Mouse (Mus musculus) hindbrain, embryonic 14.5 days (tissue): ENCODE measurements around the gene Naaladl2. TPM values are rescaled to one million over a fixed set of nuclear protein-coding genes. Genes with fewer than 3 reads are reported as not detected.
A peak's percentile ranks its signal among the peaks of the same experiment; 100 is the strongest.

Experiments
- ATAC-seq: fragments of 200-750 bp; cut with Nextera tagmentation; 2 replicates; pipeline ENCODE4 v1.8.0; 2017; ENCODE audit warnings: moderate number of reproducible peaks, mild to moderate bottlenecking, moderate TSS enrichment, moderate library complexity; ENCODE audit not compliant: low FRiP score
- DNase-seq: peaks from one replicate; pipeline ENCODE4 v3.0.0-alpha.2; 2015; ENCODE audit warnings: low spot score
- H3K27ac ChIP-seq: fragments of 300-500 bp; sonication (generic); 2 replicates; pipeline ENCODE4 v1.5.1; 2014; ENCODE audit warnings: mild to moderate bottlenecking, moderate library complexity
- H3K27me3 ChIP-seq: fragments of 300-500 bp; sonication (generic); 2 replicates; pipeline ENCODE4 v1.6.1; 2014; ENCODE audit warnings: mild to moderate bottlenecking, low read length, mixed read lengths; ENCODE audit not compliant: control insufficient read depth, insufficient read depth
- H3K36me3 ChIP-seq: fragments of 300-500 bp; sonication (generic); replicated peaks from 2 replicates; pipeline ENCODE4 v1.6.1; 2014; ENCODE audit not compliant: control insufficient read depth, insufficient read depth
- H3K4me1 ChIP-seq: fragments of 300-500 bp; sonication (generic); replicated peaks from 2 replicates; pipeline ENCODE4 v1.6.1; 2014; ENCODE audit warnings: antibody characterized with exemption, low read length, mixed read lengths; ENCODE audit not compliant: control insufficient read depth, insufficient read depth
- H3K4me2 ChIP-seq: fragments of 300-500 bp; sonication (generic); replicated peaks from 2 replicates; pipeline ENCODE4 v1.6.1; 2014; ENCODE audit warnings: mild to moderate bottlenecking, moderate library complexity
- H3K4me3 ChIP-seq: fragments of 300-500 bp; sonication (generic); replicated peaks from 2 replicates; pipeline ENCODE4 v1.5.1; 2014; ENCODE audit warnings: mild to moderate bottlenecking, low read length
- H3K9ac ChIP-seq: fragments of 300-500 bp; sonication (generic); 2 replicates; pipeline ENCODE4 v1.6.1; 2014
- H3K9me3 ChIP-seq: fragments of 300-500 bp; sonication (generic); 2 replicates; pipeline ENCODE4 v1.6.1; 2016; ENCODE audit warnings: low read length; ENCODE audit not compliant: control insufficient read depth
- WGBS: fragments of 180-500 bp; shearing (Covaris S2); extraction: QIAGEN DNeasy Blood & Tissue Kit; methylation state at CpG from one replicate; pipeline ENCODE4 v1.1.7; 2014; 5-methylcytosine and 5-hydroxymethylcytosine counted together
- polyA plus RNA-seq: library from polyadenylated mRNA; unstranded; fragments of >200 nt; fragmentation: Nextera tagmentation; extraction: Ambion mirVana; gene quantifications from 2 replicates; pipeline ENCODE4 v1.2.1, GENCODE M21; 2014

The Naaladl2 gene
- polyA plus RNA-seq, 1 experiment from 2014 or later, result 0.63 TPM

DNA sequence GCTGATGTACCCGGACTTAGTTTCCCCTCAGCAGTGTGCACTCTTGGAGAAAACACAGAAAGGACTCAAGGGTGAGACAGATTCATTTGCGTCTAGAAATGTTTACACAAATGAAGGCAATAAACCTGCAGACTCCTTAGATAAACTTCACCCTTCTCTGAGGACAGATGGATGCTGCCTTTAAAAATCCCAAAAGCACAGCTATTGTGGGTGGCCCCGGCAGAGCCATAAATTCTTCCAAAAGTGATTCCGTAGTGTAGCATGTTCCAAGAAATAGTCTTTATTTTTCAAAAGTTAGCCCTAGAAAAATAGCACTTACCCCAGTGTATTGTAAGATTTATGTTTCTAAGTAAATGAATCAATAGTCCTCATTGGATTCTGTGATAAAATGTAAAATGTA is 31.0 kb downstream of the Naaladl2 start:
- Histone ChIP-seq H3K4me3 (no peak overlapping the region), H3K9me3 (no peaks in the 10 kb centered on the region), H3K9ac (no peak overlapping the region), H3K27ac (no peak overlapping the region), H3K36me3 (no peaks in the 10 kb centered on the region), H3K4me2 (no peak overlapping the region), H3K4me1 (no peaks in the 10 kb centered on the region), H3K27me3 (no peaks in the 10 kb centered on the region)
- 90% methylated on average over 4 of the region's 4 CpGs for WGBS
- ATAC-seq (no peak), DNase-seq (no peak)

DNA sequence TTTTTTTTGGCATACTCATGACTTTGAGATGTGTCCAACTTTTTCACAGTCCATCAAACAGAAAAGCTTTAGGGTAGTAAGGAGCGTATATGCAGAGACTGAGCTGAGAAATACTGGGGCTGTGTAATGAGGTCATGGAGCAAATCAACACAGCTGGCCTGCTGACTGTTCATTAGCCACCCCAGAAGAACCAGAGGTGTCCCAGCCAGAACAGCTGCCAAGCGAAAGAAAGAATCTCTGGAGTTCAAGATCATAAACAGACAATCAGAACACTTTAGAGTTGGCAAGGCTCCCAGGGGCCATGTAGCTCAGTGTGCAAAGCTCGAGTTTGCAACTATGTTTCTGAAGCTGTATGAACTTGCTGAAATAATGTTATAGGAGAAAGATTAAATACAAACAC is 35.1 kb downstream of the Naaladl2 start:
- Histone ChIP-seq H3K9me3 (no peaks in the 10 kb centered on the region), H3K9ac (no peak overlapping the region), H3K4me2 (no peak overlapping the region), H3K4me3 (no peak overlapping the region), H3K4me1 (no peaks in the 10 kb centered on the region), H3K27me3 (no peaks in the 10 kb centered on the region), H3K27ac (no peak overlapping the region), H3K36me3 (no peaks in the 10 kb centered on the region)
- ATAC-seq, result peak; percentile 77
- peak; percentile 46 for DNase-seq
- 58% methylated on average over 3 of the region's 3 CpGs for WGBS

DNA sequence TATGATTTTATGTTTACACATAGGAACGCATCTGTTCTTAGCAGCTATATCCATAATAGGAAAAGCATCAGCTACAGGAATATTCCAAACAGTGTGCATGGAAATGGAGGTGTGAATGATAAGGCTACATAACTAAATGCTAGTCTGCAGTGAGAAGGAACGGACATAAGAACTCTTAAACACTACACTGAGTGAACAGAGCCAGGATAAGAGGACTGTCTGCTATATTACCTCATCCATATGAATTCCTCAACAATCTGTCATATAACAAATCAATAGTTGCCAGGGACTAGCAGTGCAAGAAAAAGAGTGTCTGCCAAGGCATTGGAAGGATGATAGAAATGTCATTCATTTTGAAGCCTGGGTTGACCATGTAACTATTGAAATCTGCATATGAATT is 51.1 kb downstream of the Naaladl2 start:
- no peak overlapping the region for H3K4me2 ChIP-seq
- ATAC-seq, result no peak
- H3K4me3 ChIP-seq, result no peak overlapping the region
- H3K4me1 ChIP-seq, result no peaks in the 10 kb centered on the region
- no peaks in the 10 kb centered on the region for H3K27me3 ChIP-seq
- H3K27ac ChIP-seq, result no peak overlapping the region
- no peak overlapping the region for H3K9ac ChIP-seq
- no peaks in the 10 kb centered on the region for H3K36me3 ChIP-seq
- 82% methylated on average over 2 of the region's 2 CpGs for WGBS
- no peaks in the 10 kb centered on the region for H3K9me3 ChIP-seq
- no peak for DNase-seq

DNA sequence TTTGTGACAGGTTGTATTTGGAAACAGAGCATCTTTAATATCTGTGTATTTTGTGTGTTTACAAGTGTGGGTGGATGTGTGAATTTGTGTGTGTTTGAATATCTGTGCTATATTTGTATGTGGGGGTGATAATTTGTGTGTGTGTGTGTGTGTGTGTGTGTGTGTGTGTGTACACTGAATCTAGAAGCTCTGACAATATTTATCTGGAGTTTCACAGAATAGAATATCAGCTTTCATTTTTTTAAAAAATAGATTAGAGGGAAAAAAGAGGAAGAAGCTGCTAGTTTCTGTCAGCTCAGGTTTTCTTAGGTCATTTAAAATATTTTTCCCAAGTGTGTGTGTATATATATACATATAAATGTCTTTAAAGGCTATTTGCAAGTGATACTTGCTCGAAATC is 68.3 kb downstream of the Naaladl2 start:
- H3K4me3 ChIP-seq, result no peak overlapping the region
- DNase-seq, result no peak
- no peak overlapping the region for H3K9ac ChIP-seq
- H3K4me2 ChIP-seq, result no peak overlapping the region
- H3K4me1 ChIP-seq, result no peaks in the 10 kb centered on the region
- H3K27me3 ChIP-seq, result no peaks in the 10 kb centered on the region
- no peak for ATAC-seq
- no peaks in the 10 kb centered on the region for H3K36me3 ChIP-seq
- WGBS, result 92% methylated on average over 1 of the region's 1 CpGs
- H3K9me3 ChIP-seq, result no peaks in the 10 kb centered on the region
- no peak overlapping the region for H3K27ac ChIP-seq

DNA sequence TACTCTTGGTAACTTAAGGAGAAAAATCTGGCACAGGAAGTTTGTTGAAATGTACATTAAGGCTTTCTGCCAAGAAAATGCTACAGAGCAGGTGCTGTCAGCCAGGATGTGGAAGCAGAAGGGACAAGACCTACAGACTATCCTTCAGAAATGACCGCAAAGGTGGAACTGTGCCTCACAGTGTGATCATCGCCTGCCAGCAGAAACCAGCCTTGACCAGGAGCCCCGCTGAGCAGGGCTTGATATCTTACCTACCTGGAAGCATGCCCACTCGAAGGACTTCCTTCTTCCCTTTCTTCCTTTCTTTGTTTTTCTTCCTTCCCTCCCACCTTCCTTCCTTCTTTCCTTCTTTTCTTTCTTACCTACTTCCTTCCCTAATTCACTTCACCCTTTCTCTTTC is 69.8 kb downstream of the Naaladl2 start:
- no peak overlapping the region for H3K9ac ChIP-seq
- H3K27me3 ChIP-seq, result no peaks in the 10 kb centered on the region
- no peak overlapping the region for H3K4me2 ChIP-seq
- no peak for ATAC-seq
- 61% methylated on average over 4 of the region's 4 CpGs for WGBS
- no peak overlapping the region for H3K27ac ChIP-seq
- no peak overlapping the region for H3K4me3 ChIP-seq
- no peak for DNase-seq
- no peaks in the 10 kb centered on the region for H3K4me1 ChIP-seq
- no peaks in the 10 kb centered on the region for H3K36me3 ChIP-seq
- no peaks in the 10 kb centered on the region for H3K9me3 ChIP-seq

DNA sequence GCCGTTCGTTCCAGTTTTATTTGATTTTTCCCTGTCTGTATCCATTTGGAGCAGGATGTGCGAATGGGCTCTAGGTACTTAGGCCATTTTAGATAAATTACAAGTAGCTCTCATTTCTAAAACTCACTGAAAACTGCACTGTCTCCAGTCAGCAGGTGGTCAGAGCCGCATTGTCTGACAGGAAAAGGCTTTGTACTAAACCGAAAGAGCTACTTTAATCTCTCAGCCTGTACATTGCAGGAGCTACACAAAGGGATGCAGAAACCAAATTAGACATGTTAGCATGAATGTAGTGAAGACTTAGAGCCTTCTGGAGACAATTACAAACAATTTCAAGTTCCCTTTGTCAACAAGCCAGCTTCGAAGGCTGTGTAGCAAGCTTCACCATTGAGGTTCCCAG is 70.2 kb downstream of the Naaladl2 start:
- Histone ChIP-seq H3K9me3 (no peaks in the 10 kb centered on the region), H3K4me3 (no peak overlapping the region), H3K36me3 (no peaks in the 10 kb centered on the region), H3K27ac (no peak overlapping the region), H3K27me3 (no peaks in the 10 kb centered on the region), H3K9ac (no peak overlapping the region), H3K4me2 (no peak overlapping the region), H3K4me1 (no peaks in the 10 kb centered on the region)
- no peak for DNase-seq
- no peak for ATAC-seq
- 44% methylated on average over 6 of the region's 6 CpGs for WGBS

DNA sequence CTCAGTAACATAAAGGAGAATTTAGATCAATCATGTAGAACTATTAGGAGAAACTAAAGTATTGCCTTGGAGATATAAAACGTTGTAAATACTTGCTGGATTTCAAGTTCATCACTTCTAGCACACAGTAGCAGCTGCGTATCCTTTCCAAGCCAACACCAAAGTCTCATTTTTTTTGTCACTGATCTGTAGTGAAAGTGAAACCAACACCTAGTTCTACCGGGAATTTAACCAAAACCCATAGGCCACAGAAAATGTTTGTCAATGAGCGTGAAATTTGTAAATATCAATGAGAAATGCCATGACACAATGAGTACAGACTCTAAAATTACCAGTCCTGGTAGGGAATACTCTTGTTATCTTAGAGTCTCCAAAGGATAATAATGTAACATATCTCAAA is 80.8 kb downstream of the Naaladl2 start:
- H3K27ac ChIP-seq, result no peak overlapping the region
- ATAC-seq (no peak), DNase-seq (no peak)
- no peak overlapping the region for H3K9ac ChIP-seq
- H3K27me3 ChIP-seq, result no peaks in the 10 kb centered on the region
- H3K4me2 ChIP-seq, result no peak overlapping the region
- no peak overlapping the region for H3K4me3 ChIP-seq
- WGBS, result 88% methylated on average over 4 of the region's 4 CpGs
- H3K9me3 ChIP-seq, result no peaks in the 10 kb centered on the region
- no peaks in the 10 kb centered on the region for H3K36me3 ChIP-seq
- H3K4me1 ChIP-seq, result no peaks in the 10 kb centered on the region

DNA sequence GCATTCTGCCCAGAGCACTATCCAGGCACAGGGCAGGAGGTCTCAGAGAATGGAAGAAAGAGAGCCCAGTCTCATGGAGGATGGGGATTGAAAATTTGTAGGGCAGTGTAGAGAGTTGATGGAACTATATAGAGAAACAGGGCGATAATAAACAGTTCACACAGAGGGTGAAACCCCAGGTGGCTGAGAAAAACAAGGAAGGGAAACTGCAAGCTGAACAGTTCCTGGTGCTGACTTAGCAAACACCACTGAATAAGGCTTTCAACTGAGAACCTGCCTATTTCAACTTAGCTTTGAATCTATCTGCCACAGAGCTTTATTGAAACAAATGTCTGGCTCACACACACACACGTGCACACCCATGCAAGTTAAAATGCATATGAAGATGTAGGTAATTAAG is 91.1 kb downstream of the Naaladl2 start:
- Histone ChIP-seq H3K27me3 (no peaks in the 10 kb centered on the region), H3K4me2 (no peak overlapping the region), H3K36me3 (no peaks in the 10 kb centered on the region), H3K9ac (no peak overlapping the region), H3K4me1 (no peaks in the 10 kb centered on the region), H3K27ac (no peak overlapping the region), H3K9me3 (no peaks in the 10 kb centered on the region), H3K4me3 (no peak overlapping the region)
- DNase-seq (no peak), ATAC-seq (no peak)
- 13% methylated on average over 2 of the region's 2 CpGs for WGBS

DNA sequence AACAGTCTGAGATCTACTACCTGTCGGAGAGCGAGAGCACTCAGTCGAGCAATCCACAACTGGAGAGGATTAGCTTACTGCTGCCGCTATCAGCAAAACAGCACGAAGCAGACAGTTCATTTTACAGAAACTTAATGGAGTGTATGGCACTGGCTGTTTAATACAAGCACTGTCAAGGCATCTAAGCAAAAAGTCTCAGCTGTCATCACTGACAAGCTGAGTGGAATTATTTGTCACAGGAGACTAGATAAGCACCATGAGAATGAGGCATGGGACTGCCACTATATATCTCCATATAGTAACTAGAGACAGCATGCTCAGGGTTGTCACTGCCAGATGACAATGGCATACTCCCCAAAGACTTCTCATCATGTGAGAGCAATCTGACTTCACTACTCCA is 124.1 kb downstream of the Naaladl2 start:
- DNase-seq (peak; percentile 30), ATAC-seq (peak; percentile 53; the same call in 1 of the 2 replicates)
- peak overlapping the region; percentile 9; the same call in 1 of the 2 replicates for H3K27ac ChIP-seq
- H3K27me3 ChIP-seq, result no peaks in the 10 kb centered on the region
- no peak overlapping the region for H3K4me3 ChIP-seq
- H3K4me1 ChIP-seq, result no peaks in the 10 kb centered on the region; the same call in 1 of the 2 replicates
- no peaks in the 10 kb centered on the region for H3K9me3 ChIP-seq
- no peak overlapping the region for H3K4me2 ChIP-seq
- no peaks in the 10 kb centered on the region for H3K36me3 ChIP-seq
- no peak overlapping the region for H3K9ac ChIP-seq
- WGBS, result 67% methylated on average over 5 of the region's 5 CpGs

DNA sequence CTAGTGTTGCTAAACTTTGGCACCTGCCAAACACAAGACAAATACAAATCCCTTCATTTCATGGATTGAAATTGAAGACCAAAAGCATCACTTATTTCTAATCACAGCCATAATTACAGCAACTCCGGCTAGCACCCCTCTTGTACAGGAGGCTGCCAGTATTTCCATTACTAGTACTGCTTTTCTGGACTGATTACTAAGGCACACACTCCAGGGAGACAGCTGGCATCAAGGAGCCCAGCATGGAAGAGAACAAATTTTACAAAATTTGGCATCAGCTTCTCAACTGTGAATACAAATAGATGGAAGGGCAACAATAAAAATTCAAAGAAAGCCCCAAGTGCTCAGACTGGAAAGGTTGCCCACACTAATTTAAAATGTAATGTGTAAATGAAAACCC is 133.3 kb downstream of the Naaladl2 start:
- H3K27ac ChIP-seq, result no peak overlapping the region
- WGBS, result 67% methylated on average over 1 of the region's 1 CpGs
- no peak overlapping the region for H3K9ac ChIP-seq
- DNase-seq, result peak; percentile 30
- H3K9me3 ChIP-seq, result no peaks in the 10 kb centered on the region
- H3K4me2 ChIP-seq, result no peak overlapping the region
- no peak for ATAC-seq
- H3K4me3 ChIP-seq, result no peak overlapping the region
- no peaks in the 10 kb centered on the region for H3K27me3 ChIP-seq
- no peaks in the 10 kb centered on the region for H3K36me3 ChIP-seq
- no peaks in the 10 kb centered on the region for H3K4me1 ChIP-seq
